Mouse (Mus musculus) T-cell, adult 2 months (primary cell): ENCODE results near the gene Sae1.
"Not testable (repeated sequence)": the region's sequence is repeated elsewhere in the genome, so short reads cannot be mapped to it uniquely, and the experiment has no call there.

ENCODE experiments used
- DNase-seq: peaks from one replicate; pipeline ENCODE4 v3.0.0; 2022; ENCODE audit warnings: low spot score

Gene Sae1

GRCm38 (mm10) chr7:16402968-16403948, 15.7 kb upstream of the Sae1 start:
- DNase-seq, result no peak

DNA sequence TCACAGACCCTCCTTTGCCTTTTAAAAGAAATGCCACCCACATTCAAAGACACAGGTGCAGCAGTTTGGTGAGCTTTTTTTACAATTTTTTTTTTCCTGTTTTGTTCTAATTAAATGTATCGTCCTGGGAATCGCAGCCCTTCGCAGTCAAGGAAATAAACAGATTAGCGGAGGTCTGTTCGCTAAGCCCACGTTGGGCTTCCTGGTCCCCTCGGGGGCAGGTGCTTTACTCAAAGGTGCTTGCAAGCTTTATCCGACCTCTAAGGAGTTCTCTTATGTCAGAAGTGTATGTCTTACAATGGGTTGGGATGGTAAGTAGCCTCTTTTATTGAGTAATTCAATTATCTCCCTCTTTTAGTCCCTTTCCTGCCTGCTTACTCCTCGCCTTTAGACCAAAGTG, 14.8 kb upstream of the Sae1 start:
- DNase-seq, result no peak

GRCm38 (mm10) chr7:16401991-16402431, 14.4 kb upstream of the Sae1 start:
- peak; percentile 39 for DNase-seq

DNA sequence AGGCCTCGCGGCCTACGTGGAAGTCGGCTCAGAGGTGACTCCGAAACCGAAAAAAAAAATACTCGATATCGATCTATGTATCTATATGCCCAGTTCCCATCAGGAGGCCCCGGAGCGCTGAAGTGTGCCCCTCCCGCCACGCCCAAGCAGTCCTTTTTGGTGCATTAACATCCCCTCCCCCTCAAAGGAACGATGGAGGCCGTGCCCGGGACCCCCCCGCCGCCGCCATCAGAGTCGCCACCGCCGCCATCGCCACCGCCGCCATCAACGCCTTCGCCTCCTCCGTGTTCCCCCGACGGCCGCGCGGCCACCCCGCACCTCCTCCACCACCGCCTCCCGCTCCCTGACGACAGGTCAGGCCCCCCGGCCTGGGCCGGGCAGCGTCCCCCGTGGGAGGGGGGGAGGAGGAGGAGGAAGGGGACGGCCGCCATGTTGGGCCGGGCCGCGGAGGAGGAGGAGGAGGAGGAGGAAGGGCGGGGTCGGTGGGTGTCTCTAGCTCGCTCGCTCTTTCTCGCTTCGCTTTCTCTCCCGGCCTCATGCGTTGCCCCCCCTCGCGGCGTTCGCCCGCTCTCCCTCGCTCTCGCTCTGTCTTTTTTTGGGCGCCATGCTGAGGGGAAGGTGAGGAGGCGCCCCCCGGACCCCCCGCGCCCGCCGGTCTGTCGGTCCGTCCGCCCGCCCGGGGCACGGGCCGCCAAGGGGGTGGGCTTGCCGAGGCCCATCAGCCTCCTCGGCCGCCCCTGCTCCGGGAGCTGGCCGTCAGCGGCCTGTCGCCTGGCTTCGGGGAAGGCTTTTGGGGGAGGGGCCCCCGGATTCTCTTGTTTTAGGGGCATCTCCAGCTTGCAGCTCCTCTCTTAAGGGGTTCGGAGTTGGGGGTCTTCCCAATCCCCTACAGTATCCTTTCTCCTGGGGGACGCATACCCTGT, 13.3 kb upstream of the Sae1 start, which contains the start of gene Zc3h4:
TSS of gene Zc3h4 (plus strand) at position 222 of the 923 bp plus-strand sequence.
- DNase-seq, result peak; percentile 85

- DNase-seq, result peak; percentile 99
Observed at GRCm38 (mm10) chr7:16399820-16400688, 12.4 kb upstream of the Sae1 start.

DNA sequence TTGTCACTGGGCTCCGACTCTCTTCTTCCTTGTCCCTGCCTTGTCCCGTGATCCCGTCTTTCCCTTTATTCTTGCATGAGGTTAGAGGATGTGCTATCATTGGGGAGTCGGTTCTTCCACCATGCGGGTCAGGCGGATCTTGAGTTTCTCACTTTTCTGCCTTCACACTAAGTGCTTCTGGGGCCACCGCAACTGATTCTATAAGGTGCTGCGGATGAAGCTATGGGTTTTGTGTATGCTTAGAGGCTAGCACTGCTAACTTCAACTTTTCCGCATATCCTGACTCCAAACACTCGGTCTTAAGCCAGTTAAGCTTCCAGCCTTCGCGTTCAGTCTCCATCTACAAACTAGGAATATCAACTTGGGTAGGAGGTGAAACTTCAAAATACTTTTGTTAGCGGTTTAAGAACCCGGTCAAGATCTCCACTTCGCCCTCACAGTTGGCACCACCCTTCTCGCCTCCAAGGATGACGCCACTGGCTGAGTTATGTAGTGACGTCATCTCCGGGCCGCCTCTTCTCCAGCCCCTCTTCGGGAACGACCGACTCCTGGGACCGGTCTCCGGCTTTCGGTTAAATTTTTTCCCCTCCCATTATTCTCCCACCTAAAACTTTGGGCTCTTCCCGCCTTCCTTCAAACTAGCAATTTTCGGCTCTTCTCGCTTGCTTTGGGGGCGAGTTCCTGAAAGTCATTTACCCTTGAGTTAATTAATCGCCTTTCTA, 11.7 kb upstream of the Sae1 start:
- no peak for DNase-seq

GRCm38 (mm10) chr7:16398387-16399050, 10.9 kb upstream of the Sae1 start:
- DNase-seq, result no peak

GRCm38 (mm10) chr7:16397465-16397864, 9.9 kb upstream of the Sae1 start:
- no peak for DNase-seq

DNA sequence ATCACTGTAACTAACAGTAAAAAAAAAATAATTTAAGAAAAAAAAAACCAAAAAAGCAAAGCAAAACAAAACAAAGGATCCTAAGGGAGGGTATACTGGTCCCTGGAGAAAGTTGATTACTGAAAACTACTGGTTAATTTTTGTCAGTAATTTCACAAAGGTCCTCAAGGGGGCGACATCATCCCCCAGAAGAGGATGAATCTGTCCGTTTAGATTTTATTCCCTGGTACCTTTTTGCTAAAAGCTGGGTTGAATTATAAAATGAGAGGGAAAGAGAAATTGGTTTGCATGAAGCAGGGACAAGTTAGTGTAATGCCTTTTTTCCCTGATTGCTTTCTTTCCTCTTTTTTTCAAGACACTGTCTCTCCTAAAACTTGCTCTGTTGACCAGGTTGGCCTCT, 8.3 kb upstream of the Sae1 start:
- peak; percentile 51 for DNase-seq

GRCm38 (mm10) chr7:16392923-16393322, 5.3 kb upstream of the Sae1 start:
- DNase-seq, result no peak

DNA sequence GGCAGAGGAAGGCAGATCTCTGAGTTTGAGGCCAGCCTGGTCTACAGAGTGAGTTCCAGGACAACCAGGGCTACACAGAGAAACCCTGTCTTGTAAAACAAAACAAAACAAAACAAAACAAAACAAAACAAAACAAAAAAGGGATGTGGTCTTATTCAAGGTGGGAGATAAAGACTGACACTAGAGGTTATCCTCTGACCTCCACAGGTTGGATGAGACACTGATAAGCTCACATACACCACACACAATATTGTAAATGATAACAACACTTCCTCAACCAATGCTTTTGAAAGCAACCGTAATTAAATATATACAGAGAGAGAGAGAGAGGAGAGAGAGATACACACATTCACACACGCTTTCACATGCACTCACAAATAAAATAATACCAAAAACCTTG, 2.3 kb upstream of the Sae1 start:
- not testable (repeated sequence) for DNase-seq

- DNase-seq, result peak; percentile 70
Observed at GRCm38 (mm10) chr7:16376505-16376904, 11.1 kb downstream of the Sae1 start.

DNA sequence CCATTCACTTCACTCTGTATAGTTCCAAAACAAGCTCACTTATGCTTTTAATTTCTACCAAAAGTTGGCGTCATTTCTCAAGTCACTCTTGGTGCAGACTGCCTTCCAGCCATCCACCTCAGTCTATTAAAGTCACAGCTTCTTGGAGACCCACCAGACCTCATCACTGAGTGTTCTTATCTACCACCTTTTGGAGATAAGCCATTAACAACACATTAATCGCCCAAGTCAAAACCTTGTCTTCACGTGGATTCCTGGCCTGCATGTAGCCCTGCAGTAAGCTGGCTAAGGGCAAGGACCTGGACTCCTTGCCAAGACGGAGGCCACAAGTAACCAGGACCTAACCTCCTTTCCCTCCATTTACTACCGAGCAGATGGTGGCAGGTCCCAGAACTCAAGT, 12.6 kb downstream of the Sae1 start:
- no peak for DNase-seq

DNA sequence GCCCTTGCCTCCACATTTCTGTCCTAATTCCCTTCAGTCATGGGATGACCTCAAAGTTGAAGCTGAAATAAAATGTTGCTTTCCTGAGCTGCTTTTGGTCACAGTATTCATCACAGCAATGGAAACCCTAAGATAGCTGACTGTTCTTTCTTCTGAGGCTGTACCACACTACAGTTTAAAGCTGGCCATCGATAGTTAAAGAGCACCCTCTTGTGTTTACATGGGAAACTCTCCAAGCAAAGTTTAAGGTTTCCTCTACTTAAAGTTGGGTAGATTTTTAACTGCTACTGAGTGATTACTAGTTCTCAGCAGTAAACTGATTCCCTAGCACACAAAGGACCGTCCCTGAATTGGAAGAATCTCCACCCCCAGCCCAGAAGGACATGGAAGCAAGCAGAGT, 13.9 kb downstream of the Sae1 start:
- peak; percentile 41 for DNase-seq

DNA sequence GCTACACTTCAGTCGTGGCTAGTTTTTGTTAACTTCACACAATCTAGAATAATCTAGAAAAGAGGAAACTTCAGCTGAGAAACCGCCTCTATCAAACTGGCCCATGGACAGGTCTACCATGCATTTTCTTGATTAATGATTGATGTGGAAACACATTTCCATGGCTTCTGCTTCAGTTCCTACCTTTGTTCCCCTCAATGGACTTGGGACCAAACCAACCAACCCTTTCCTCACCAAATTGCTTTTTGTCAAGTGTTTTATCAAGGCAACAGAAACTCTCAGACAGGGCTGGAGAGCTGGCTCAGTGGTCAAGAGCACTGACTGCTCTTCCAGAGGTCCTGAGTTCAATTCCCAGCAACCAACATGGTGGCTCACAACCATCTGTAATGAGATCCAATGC, 17.0 kb downstream of the Sae1 start:
- DNase-seq, result no peak

GRCm38 (mm10) chr7:16368835-16369234, 18.8 kb downstream of the Sae1 start:
- no peak for DNase-seq

- DNase-seq, result no peak
Observed at GRCm38 (mm10) chr7:16366669-16367068, 20.9 kb downstream of the Sae1 start.

GRCm38 (mm10) chr7:16366133-16366646, 21.4 kb downstream of the Sae1 start:
- peak; percentile 73 for DNase-seq

- DNase-seq, result no peak
Observed at GRCm38 (mm10) chr7:16364901-16365500, 22.6 kb downstream of the Sae1 start.

DNA sequence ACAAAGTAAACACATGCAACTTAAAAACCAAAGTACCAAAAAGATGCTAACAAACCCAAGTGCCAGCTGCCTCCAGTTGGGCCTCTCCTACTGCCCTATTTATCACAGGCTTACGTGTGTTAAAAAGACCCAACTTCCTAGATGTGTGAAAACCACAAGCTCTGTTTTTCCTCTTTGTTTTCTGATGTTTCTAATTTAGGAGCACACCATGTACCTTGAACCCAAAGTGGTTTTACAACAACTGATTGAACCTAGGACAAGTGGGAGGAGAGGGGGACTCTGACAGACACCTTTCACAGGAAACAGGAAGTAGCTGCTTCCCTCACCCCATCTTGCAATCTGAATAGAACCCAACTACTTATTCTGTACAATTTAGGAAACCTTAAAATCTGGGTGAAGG, 23.3 kb downstream of the Sae1 start:
- DNase-seq, result peak; percentile 80
